Mouse (Mus musculus) cerebellum, adult 9-11 months (tissue): ENCODE results near the gene Slc37a1.

Experiments
- DNase-seq: peaks from one replicate; pipeline ENCODE4 v3.0.0; 2022

The Slc37a1 gene

DNA sequence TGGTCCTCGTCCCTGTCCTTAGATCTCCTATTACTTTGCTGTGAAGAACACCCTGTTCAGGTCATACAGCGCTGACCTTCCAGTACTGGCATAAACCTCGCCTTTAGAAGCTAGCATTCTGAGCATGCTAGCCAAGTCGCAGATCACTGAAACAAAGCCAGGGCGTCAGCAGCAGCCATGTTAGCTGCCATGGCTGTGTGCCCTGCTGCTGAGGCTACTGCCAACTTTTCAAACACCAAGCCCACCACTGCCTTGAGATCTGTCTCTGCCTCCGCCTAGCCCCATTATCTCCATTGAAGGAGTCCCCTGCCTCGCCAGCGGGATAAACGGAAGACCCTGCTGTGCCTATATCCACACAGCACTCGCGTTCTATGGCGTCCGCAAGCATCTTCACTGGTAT, 74.0 kb downstream of the Slc37a1 start:
- DNase-seq = no peak

DNA sequence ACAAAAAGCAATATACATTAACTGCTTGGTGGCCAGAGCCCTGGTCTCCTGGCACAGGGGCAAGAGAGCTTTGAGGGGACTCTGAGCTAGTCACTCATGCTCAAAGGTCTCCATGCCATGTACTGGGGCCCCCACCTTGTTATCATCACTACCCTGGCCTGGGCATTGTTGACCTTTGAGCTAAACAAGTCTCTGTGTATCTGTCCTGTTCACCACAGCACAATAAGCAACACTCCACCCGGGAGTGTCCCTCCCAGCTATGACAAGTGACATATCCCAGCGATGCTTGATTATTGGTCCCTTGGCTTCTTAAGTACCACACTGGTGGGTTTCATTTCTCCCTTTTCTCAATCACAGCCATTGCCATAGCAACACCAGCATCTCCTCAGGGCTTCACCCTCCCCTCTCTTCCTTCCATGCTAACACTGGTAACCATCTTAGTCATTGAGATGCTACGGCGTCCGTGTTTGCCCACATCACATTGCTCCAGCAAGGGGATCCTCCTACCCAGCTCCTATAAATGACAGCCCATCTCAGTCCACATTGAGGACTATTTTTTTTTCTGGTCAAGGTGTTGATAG, 79.1 kb downstream of the Slc37a1 start:
- no peak for DNase-seq

DNA sequence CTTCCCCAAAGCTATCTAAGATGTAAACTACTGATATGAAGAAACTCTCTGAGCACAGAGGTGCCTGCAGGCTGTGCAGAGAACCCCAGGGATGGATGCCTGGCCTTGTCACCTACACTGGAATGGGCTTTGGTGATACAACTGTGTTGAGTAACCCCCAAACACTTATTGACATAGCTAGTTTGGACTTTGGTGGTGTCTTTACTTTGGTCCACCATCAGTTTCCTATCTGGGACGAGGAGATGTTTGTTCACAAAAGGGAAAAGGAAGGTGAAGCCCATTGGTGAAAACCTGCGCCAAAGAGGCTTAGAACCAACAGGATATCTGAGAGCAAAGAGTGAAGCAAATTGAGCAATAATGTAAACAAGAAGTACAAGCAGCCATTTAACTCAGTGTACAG, 83.6 kb downstream of the Slc37a1 start:
- DNase-seq = no peak

DNA sequence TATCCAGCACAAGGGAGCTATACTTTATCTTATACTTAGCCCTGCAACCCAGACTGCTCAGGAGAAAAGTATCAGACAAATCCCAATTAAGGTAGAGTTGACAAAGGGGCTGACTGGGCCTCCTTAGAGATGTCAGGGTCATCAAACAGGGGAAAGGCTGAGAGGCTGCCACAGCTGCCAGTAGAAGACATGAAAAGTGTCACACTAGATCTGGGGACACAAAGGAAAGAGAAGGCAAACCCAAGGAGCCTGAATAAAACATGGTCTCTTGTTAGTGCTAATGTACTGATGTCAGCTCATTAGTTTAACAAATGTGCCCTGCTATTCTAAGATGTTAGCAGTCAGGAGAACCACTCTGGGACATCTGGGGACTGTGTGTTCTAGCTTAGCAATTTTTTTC, 84.3 kb downstream of the Slc37a1 start:
- DNase-seq = no peak

DNA sequence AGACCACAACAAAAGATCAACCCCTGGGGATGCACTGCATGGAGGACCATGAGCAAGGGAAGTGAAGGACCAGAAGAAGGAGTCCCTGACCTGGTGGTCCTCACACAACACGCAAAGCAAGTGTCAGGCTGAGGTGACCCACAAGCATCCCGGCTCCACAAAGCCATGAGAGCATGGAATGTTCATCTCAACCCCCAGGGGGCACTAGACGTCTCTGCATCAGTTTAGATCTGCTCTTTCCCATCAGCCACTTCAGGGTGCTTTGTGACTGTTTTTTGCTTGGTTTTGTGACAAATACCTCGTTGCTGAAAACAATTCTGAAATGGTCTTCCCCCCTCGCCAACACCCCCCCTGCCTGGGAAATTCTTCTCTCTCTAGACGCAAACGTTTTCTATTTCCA, 91.4 kb downstream of the Slc37a1 start:
- peak; percentile 83 for DNase-seq

DNA sequence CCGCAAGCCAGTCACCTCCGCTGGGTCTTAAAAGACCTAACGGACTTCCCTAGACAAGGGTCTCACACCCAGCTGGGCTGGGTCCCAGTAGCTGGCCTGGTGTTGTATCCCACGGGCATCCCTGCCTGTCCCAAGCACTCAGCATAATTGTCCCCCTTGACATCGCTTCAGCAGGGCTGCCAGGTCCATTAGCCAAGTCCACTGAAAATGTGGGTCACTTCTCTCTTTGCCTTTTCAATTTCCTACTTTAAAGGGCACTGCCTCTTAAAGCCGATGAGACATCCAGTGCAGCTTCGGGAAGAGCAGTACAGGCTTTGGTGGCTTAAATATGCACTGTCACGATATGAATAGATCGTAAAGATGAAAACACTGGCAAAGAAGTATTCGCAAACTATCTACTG, 91.8 kb downstream of the Slc37a1 start:
- peak; percentile 71 for DNase-seq

DNA sequence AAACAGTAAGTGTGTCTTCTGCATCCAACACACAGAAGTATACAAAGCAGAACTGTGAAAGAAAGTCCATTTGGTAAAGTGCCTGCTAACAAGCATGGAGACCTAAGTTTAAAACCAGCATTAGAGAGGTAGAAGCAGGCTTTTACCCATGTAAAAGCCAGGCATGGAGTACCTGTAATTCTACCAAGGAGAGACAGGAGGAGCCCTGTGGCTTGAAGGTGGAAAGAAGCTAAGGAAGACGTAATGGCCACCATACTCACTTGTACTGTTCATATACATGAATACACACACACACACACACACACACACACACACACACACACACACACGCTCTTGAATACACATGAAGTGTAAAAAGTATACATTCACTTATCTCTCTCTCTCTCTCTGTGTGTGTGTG, 92.5 kb downstream of the Slc37a1 start:
- DNase-seq = no peak

DNA sequence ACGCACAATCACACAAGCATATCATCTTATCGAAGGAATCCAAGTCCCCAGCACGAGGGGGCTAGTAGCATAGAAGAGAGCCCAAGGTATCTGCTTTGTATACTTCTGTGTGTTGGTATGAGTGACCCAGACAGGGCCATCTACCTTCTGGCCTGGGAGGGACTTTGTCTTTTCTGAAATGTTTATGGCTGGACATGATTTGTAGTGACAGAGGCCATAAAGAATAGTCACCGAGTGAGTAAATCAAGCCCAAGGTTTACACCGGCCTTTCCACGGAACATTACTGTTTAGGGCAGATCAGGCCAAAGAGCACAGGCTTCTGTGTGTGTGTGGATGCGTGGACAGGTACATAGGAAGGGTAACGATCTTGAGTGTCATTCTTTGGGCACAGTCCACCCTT, 93.3 kb downstream of the Slc37a1 start:
- DNase-seq = no peak

DNA sequence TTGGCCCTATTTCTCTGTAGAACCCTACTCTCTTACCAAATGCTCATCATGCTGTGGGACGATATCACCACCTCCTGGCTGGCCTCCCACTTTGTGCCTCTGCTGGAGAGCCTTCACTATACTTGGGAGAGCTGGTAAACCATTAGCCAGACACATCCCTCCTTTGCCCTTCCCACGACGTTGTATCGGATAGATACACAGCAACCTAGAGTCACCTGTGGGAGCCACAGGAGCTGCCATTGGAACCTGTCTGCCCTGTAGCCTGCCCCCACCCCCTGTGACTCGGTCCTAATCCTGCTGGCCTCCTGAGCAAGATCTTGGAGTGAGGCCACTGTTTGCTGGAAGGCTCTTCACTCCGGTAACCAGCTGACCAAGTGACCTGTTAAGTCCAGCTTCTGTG, 96.7 kb downstream of the Slc37a1 start:
- DNase-seq = peak; percentile 73

DNA sequence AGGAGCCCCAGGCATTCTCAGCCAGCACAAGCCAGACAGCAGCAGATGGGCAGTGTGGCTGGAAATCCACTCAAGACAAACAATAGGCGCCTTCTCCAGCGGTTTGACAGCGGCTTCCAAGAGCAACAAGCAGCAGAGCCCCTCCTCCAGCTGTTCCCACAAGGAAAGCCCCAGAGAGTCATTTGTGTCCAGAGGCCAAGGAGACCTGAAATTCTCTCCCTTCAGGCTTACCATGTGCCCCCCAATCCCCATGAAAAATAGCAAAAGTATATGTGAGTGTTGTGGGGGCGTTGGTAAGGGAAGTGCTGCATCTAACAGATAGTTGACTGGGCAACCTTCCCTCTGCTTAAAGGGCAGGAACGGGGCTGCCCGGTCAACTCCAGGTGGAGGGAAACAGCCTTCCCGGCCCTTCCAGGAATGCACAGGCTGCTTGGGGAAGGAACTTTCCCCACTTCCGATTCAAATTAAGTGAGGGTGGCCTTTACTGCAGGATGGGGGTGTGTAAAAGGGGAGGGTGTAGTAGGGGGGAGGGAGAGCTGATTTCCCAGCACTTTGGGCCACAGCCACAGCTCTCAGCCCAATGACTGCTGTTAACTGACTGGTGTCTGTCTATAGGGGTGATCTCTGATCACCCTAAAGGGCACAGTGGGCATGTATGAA, 98.5 kb downstream of the Slc37a1 start:
- no peak for DNase-seq

DNA sequence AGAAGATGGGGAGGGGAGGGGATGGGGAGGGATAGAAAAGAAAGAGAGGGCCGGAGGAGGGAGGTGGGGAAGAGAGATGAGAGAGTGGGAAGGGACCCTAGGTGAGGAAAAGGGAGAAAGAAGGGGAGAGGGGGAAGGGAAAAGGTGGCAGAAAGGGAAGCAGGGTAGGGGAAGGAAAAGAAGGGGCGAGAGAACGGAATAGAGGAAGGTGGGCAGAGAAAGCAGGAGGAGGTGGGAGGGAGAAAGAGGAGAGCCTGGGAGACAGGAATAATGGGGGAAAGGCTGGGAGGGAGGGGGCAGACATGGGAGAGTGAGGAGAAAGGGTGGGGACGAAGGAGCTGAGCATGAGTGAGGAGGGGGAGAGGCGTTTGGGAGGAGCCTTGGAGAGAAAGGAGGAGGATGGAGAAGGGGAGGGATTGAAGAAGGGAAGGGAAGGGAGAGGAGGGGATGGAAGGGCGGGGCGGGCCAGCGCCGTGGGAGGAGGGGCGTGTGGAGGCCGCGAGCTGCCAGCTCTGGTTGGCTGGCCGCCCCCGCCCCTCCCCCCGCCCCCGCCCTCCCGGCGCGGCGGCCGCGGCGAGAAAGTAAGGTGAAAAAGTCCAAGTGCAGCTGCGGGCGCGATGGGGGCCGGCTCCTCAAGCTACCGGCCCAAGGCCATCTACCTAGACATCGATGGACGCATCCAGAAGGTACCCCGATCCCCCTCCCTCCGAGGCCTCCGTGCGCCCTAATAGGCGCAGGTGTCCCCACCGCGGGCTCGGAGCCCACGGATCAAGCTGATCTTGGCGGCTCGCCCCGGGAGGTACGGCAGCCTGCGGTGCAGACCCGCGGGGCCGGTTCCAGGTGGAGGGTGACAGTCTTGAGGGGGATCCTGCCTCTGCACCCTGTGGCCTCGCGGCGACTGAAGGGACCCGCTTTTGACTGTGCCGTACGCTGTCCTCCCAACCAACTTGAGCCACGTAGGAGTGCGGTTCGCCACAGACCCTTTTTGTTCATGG, 99.4 kb downstream of the Slc37a1 start, which contains the start of gene Pde9a:
Pde9a (plus strand) TSS at position 540 of the 995 bp plus-strand sequence.
- DNase-seq = peak; percentile 74

DNA sequence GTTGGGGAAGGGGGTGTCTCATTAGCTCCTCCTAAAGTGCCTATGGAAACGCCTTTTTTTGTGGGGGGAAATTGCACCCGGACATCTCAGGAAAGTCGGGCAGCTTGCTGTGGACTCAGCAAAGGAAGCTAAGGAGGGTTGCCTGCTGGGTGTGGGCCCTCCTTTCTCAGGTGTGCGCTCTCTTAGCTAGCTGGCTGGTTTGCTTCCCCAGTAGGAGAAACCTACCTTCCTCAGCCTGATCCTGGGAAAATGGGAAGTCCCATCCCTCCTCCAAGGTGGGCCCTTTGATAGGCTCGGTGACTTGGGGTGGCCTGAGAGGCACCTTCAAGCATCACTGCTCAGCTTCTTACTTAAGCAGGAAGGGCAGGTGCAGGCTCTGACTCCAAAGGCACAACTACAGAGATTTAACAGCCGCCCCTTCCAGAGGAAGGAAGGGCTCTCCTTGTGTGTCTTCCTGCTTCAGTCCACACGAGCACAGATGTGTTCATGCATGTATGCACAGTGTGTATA, 100.2 kb downstream of the Slc37a1 start:
- DNase-seq = no peak

DNA sequence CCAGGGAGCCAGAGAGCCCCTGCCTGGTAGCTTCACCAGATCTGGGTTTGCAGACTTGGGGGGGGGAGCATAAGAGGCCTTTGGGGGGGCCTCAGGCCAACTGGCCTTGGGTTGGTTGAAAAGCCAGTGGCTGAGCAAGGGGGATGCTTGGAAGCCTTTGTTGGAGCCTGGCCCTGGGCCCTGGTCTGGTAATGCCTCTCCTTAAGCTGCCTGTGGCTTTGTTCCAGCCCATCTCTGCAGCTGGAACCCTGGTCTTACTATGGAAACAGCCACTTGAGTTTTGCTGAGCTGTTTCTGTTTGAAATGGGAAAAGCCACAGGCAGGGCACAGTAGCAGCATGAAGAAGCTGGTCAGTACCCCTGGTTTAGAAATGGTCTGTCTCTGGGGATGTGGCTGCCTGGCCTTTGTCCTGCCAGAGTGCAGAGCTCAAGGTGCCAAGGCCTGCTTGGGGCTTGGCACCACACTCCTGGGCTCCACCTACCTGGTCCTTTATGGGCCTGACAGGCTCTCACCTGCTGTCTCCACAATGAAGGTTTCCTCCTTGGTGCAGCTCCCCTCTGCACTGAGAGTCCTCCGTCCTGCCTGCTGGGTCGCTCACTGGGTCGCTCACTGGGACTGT, 102.9 kb downstream of the Slc37a1 start:
- DNase-seq = peak; percentile 27

DNA sequence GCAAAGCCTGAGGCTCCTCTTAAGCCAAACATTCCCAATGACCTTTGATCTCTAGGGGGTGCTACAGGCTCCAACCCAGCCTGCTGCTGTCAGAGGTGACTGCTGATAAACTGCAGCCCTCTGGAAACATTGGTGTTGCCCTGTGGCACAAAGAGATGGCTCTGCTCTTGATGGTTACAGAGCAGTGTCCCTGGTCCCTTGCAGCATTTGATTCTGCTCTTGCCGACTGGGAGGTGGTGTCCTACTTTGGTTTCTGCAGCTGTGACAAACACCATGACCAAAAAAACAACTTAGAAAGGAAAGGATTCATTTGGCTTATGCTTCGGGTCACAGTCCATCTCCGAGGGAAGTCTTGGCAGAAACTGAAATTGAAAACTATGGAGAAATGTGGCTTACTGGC, 104.9 kb downstream of the Slc37a1 start:
- DNase-seq = peak; percentile 15

DNA sequence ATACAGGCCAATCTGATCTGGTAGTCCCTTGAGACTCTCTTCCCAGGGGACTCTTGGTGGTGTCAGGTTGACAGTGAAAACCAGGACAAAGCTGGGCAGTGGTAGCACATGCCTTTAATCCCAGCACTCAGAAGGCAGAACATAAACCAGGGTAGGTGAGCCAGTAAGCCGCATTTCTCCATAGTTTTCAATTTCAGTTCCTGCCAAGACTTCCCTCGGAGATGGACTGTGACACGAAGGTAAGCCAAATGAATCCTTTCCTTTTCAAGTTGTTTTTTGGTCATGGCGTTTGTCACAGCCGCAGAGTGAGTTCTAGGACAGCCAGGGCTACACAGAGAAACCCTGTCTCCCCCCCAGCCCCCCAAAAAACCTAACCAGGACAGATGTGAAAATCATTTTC, 105.4 kb downstream of the Slc37a1 start:
- no peak for DNase-seq

DNA sequence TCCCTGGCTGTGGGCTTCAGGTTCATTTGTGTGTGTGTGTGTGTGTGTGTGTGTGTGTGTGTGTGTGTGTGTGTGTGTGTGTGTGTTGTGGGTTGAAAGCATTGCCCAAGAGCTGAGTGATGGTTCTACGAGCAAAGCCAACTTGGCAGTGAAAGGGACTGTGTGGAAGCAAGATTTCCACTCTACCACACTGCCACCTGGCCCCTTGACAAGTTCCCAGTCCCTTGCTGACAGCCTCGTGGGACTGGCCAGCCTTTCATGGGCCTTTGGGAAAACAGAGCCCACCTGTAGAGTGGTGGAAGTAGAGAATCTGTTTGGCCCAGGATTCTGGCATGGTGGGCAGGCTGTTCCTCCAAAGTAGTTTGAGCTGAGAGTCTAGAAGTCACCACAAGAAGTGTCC, 107.2 kb downstream of the Slc37a1 start:
- no peak for DNase-seq

DNA sequence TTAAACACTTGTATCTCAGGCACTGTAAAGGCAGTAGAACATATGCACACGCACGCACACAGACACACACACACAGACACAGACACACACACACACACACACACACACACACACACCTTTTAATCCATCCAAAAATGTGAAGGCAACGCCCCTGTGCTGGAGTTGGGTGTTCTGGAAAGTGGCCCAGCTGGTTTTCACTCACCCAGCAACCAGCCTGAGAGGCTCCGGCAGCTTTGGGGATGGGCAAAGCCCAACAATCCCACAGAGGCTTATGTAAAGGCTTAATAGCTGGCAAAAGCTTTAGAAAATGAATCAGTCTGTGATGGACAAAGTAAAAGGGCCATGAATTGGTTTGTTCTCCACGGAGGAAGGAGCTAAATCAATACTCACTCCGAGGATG, 113.7 kb downstream of the Slc37a1 start:
- no peak for DNase-seq
